Mouse (Mus musculus): Measurements from ENCODE around the gene Birc6. TPM values are rescaled to one million over a fixed set of nuclear protein-coding genes. Genes with fewer than 3 reads are reported as not detected.

Birc6 gene
- polyA plus RNA-seq, 1 experiment, result 0.73 TPM

GRCm38 (mm10) chr17:74508600-74508999, 19.5 kb upstream of the Birc6 start:
- Histone ChIP-seq H3K4me3 (replicated peaks) (no peak overlapping the region), H3K4me1 (ENCODE audit: control insufficient read depth) (peaks cover 7% of the 10 kb centered on the region), H3K9me3 (ENCODE audit: control insufficient read depth, low read length) (no peaks in the 10 kb centered on the region), H3K27me3 (ENCODE audit: control insufficient read depth) (no peaks in the 10 kb centered on the region), H3K36me3 (ENCODE audit: control insufficient read depth) (no peaks in the 10 kb centered on the region)
- TF ChIP-seq TAL1 (IDR thresholded peaks at IDR 0.05; ENCODE audit: low read length), result no peak
- no peak for TF ChIP-seq GATA1 (IDR thresholded peaks at IDR 0.05; ENCODE audit: low read length)

- Histone ChIP-seq H3K36me3 (ENCODE audit: control insufficient read depth) (no peaks in the 10 kb centered on the region), H3K4me3 (replicated peaks) (no peak overlapping the region), H3K4me1 (ENCODE audit: control insufficient read depth) (peaks cover 7% of the 10 kb centered on the region), H3K27me3 (ENCODE audit: control insufficient read depth) (no peaks in the 10 kb centered on the region), H3K9me3 (ENCODE audit: control insufficient read depth, low read length) (no peaks in the 10 kb centered on the region)
- no peak for TF ChIP-seq GATA1 (IDR thresholded peaks at IDR 0.05; ENCODE audit: low read length)
- no peak for TF ChIP-seq TAL1 (IDR thresholded peaks at IDR 0.05; ENCODE audit: low read length)
Measured at GRCm38 (mm10) chr17:74512308-74512707, 15.8 kb upstream of the Birc6 start.

- Histone ChIP-seq H3K9me3 (ENCODE audit: control insufficient read depth, low read length) (no peaks in the 10 kb centered on the region; the same call in 1 of the 2 replicates), H3K4me1 (ENCODE audit: control insufficient read depth) (peaks cover 15% of the 10 kb centered on the region), H3K4me3 (replicated peaks) (no peak overlapping the region), H3K36me3 (ENCODE audit: control insufficient read depth) (no peaks in the 10 kb centered on the region), H3K27me3 (ENCODE audit: control insufficient read depth) (no peaks in the 10 kb centered on the region)
- no peak for TF ChIP-seq TAL1 (IDR thresholded peaks at IDR 0.05; ENCODE audit: low read length)
- no peak for TF ChIP-seq GATA1 (IDR thresholded peaks at IDR 0.05; ENCODE audit: low read length)
Measured at GRCm38 (mm10) chr17:74522797-74523723, 5.0 kb upstream of the Birc6 start.

GRCm38 (mm10) chr17:74526117-74526516, 2.0 kb upstream of the Birc6 start:
- H3K4me3 ChIP-seq (replicated peaks), result no peak overlapping the region
- no peaks in the 10 kb centered on the region; the same call in 1 of the 2 replicates for H3K9me3 ChIP-seq (ENCODE audit: control insufficient read depth, low read length)
- H3K27me3 ChIP-seq (ENCODE audit: control insufficient read depth), result no peaks in the 10 kb centered on the region
- H3K36me3 ChIP-seq (ENCODE audit: control insufficient read depth), result no peaks in the 10 kb centered on the region
- TF ChIP-seq TAL1 (IDR thresholded peaks at IDR 0.05; ENCODE audit: low read length), result no peak
- peaks cover 34% of the 10 kb centered on the region for H3K4me1 ChIP-seq (ENCODE audit: control insufficient read depth)

- Histone ChIP-seq H3K4me3 (replicated peaks) (peak overlapping the region; percentile 90), H3K9me3 (ENCODE audit: control insufficient read depth, low read length) (no peaks in the 10 kb centered on the region; the same call in 1 of the 2 replicates), H3K27me3 (ENCODE audit: control insufficient read depth) (no peaks in the 10 kb centered on the region), H3K4me1 (ENCODE audit: control insufficient read depth) (peaks cover 41% of the 10 kb centered on the region), H3K36me3 (ENCODE audit: control insufficient read depth) (no peaks in the 10 kb centered on the region)
- TF ChIP-seq TAL1 (IDR thresholded peaks at IDR 0.05; ENCODE audit: low read length) (no peak), GATA1 (IDR thresholded peaks at IDR 0.05; ENCODE audit: low read length) (no peak)
Measured at GRCm38 (mm10) chr17:74526806-74527653, 1.1 kb upstream of the Birc6 start.

- Histone ChIP-seq H3K36me3 (ENCODE audit: control insufficient read depth) (peaks cover 6% of the 10 kb centered on the region), H3K9me3 (ENCODE audit: control insufficient read depth, low read length) (no peaks in the 10 kb centered on the region), H3K27me3 (ENCODE audit: control insufficient read depth) (no peaks in the 10 kb centered on the region), H3K4me1 (ENCODE audit: control insufficient read depth) (peaks cover 43% of the 10 kb centered on the region), H3K4me3 (replicated peaks) (peak overlapping the region; percentile 90)
- no peak for TF ChIP-seq GATA1 (IDR thresholded peaks at IDR 0.05; ENCODE audit: low read length)
- TF ChIP-seq TAL1 (IDR thresholded peaks at IDR 0.05; ENCODE audit: low read length), result no peak
Measured at GRCm38 (mm10) chr17:74528648-74529532, 795 bp downstream of the Birc6 start.

GRCm38 (mm10) chr17:74529533-74529824, 1.4 kb downstream of the Birc6 start:
- no peaks in the 10 kb centered on the region for H3K9me3 ChIP-seq (ENCODE audit: control insufficient read depth, low read length)
- TF ChIP-seq TAL1 (IDR thresholded peaks at IDR 0.05; ENCODE audit: low read length) (no peak), GATA1 (IDR thresholded peaks at IDR 0.05; ENCODE audit: low read length) (no peak)
- H3K4me1 ChIP-seq (ENCODE audit: control insufficient read depth), result peaks cover 43% of the 10 kb centered on the region
- peak overlapping the region; percentile 90 for H3K4me3 ChIP-seq (replicated peaks)
- no peaks in the 10 kb centered on the region for H3K27me3 ChIP-seq (ENCODE audit: control insufficient read depth)
- H3K36me3 ChIP-seq (ENCODE audit: control insufficient read depth), result peaks cover 6% of the 10 kb centered on the region

GRCm38 (mm10) chr17:74534971-74535370, 6.9 kb downstream of the Birc6 start:
- no peaks in the 10 kb centered on the region for H3K9me3 ChIP-seq (ENCODE audit: control insufficient read depth, low read length)
- H3K4me3 ChIP-seq (replicated peaks), result no peak overlapping the region
- H3K36me3 ChIP-seq (ENCODE audit: control insufficient read depth), result peaks cover 11% of the 10 kb centered on the region
- no peaks in the 10 kb centered on the region for H3K27me3 ChIP-seq (ENCODE audit: control insufficient read depth)
- TF ChIP-seq TAL1 (IDR thresholded peaks at IDR 0.05; ENCODE audit: low read length), result no peak
- TF ChIP-seq GATA1 (IDR thresholded peaks at IDR 0.05; ENCODE audit: low read length), result no peak
- peaks cover 19% of the 10 kb centered on the region for H3K4me1 ChIP-seq (ENCODE audit: control insufficient read depth)
